Mouse (Mus musculus) left cerebral cortex, postnatal 14 days (tissue): ENCODE data around the gene Il16. TPM values are rescaled to one million over a fixed set of nuclear protein-coding genes. Genes with fewer than 3 reads are reported as not detected.

Experiments used
- DNase-seq, 2 experiments: peaks; one replicate each; pipeline ENCODE4 v3.0.0; 2021 to 2022; ENCODE audit warnings: low spot score in 2 of 2, mixed read lengths in 1 of 2
- intact Hi-C: fragments of 180-260 bp; cut with DNase I; formaldehyde crosslinking; loops from one replicate; pipeline ENCODE4 v1.15.1; 2025
- total RNA-seq, 2 experiments: library from RNA; stranded (reverse); gene quantifications; 2 replicates each; pipeline ENCODE4 v1.2.3; 2021

Il16 gene
- total RNA-seq, 2 experiments from 2014 or later = 3.0 to 3.2 TPM

- DNase-seq = no peak
- intact Hi-C loops = no loop called here
Observed at GRCm38 (mm10) chr7:83659159-83660065, 86.1 kb downstream of the Il16 start.

- no peak for DNase-seq
- intact Hi-C loops = no loop called here
Observed at GRCm38 (mm10) chr7:83658716-83659115, 86.8 kb downstream of the Il16 start.

- intact Hi-C loops = no loop called here
- no peak for DNase-seq
Observed at GRCm38 (mm10) chr7:83654938-83655630, 90.4 kb downstream of the Il16 start.

- intact Hi-C loops = no loop called here
- DNase-seq = no peak
Observed at GRCm38 (mm10) chr7:83654196-83654595, 91.3 kb downstream of the Il16 start.

- intact Hi-C loops = no loop called here
- DNase-seq = no peak
Observed at GRCm38 (mm10) chr7:83653605-83654051, 91.9 kb downstream of the Il16 start.

- intact Hi-C loops = no loop called here
- no peak for DNase-seq
Observed at GRCm38 (mm10) chr7:83652498-83652897, 93.0 kb downstream of the Il16 start.

- intact Hi-C loops = no loop called here
Observed at GRCm38 (mm10) chr7:83650638-83651037, 94.9 kb downstream of the Il16 start.

GRCm38 (mm10) chr7:83648807-83649206 is 96.7 kb downstream of the Il16 start:
- peak; percentile 37 to 65 for DNase-seq

More at GRCm38 (mm10) chr7:83650638-83651037, 94.9 kb downstream of the Il16 start:
- DNase-seq = no peak

GRCm38 (mm10) chr7:83645476-83645875 is 100.0 kb downstream of the Il16 start:
- no peak for DNase-seq
- intact Hi-C loops = no loop called here

More at GRCm38 (mm10) chr7:83648807-83649206, 96.7 kb downstream of the Il16 start:
- intact Hi-C loops = no loop called here

GRCm38 (mm10) chr7:83644761-83645160 is 100.8 kb downstream of the Il16 start:
- intact Hi-C loops = no loop called here
- DNase-seq = no peak

- intact Hi-C loops = no loop called here
- DNase-seq = no peak
Observed at GRCm38 (mm10) chr7:83643581-83643980, 101.9 kb downstream of the Il16 start.

GRCm38 (mm10) chr7:83641163-83641562 is 104.4 kb downstream of the Il16 start:
- no peak for DNase-seq
- intact Hi-C loops = no loop called here

- DNase-seq = no peak
- intact Hi-C loops = no loop called here
Observed at GRCm38 (mm10) chr7:83640581-83640980, 104.9 kb downstream of the Il16 start.

- no peak for DNase-seq
- intact Hi-C loops = loop anchor here (10.0 kb wide), 1 partner anchor 74 kb away; no protein-coding TSS in a partner anchor
Observed at GRCm38 (mm10) chr7:83639084-83639483, 106.4 kb downstream of the Il16 start.

GRCm38 (mm10) chr7:83637781-83638583 is 107.5 kb downstream of the Il16 start:
- intact Hi-C loops = loop anchor here (10.0 kb wide), 1 partner anchor 73 kb away; no protein-coding TSS in a partner anchor
- DNase-seq = no peak

GRCm38 (mm10) chr7:83636425-83636824 is 109.1 kb downstream of the Il16 start:
- intact Hi-C loops = loop anchor here (10.0 kb wide), 1 partner anchor 72 kb away; no protein-coding TSS in a partner anchor
- DNase-seq = no peak

- intact Hi-C loops = loop anchor here (10.0 kb wide), 1 partner anchor 71 kb away; no protein-coding TSS in a partner anchor
- DNase-seq = no peak
Observed at GRCm38 (mm10) chr7:83635726-83636125, 109.8 kb downstream of the Il16 start.

GRCm38 (mm10) chr7:83633856-83634255 is 111.7 kb downstream of the Il16 start:
- intact Hi-C loops = loop anchor here (5.0 to 10.0 kb wide), 2 partner anchors 42 to 69 kb away; no protein-coding TSS in a partner anchor
- no peak for DNase-seq

- intact Hi-C loops = loop anchor here (5.0 to 10.0 kb wide), 2 partner anchors 40 to 68 kb away; no protein-coding TSS in a partner anchor
- no peak for DNase-seq
Observed at GRCm38 (mm10) chr7:83632682-83633120, 112.8 kb downstream of the Il16 start.
